20 mouse cellular contexts compared by ENCODE assay signal in genomic region chr11:54796551-54796950, GRCm38 (mm10). TPM values are rescaled to one million over a fixed set of nuclear protein-coding genes. Genes with fewer than 3 reads are reported as not detected.
DNase-seq lines count a peak whose midpoint lies in the region; ATAC-seq and TF ChIP-seq lines count a peak whose summit lies in the region.
"Had no signal": no experiment of that assay in that cellular context is flagged by ENCODE, and none has a peak within 500 bp of the region (broad histone marks: within the 10 kb centered on the region; RNA-seq: fewer than 3 reads in every experiment).

No protein-coding gene starts in this region.

- no peak overlapping the region for H3K4me3 ChIP-seq in heart, postnatal 0 days (ENCODE audit: low read depth, low read length)
- H3K4me3 ChIP-seq in E14TG2a.4 (replicated peaks; ENCODE audit: low read length) = peak overlapping the region; percentile 71
- peak overlapping the region; percentile 6 to 31; a peak in 2 of 4 replicates for H3K4me3 ChIP-seq in ES-E14 (ENCODE audit: insufficient read depth in 1 of 2, low read depth in 1 of 2, low read length in 2 of 2, poor library complexity in 1 of 2, severe bottlenecking in 1 of 2)
- H3K4me3 ChIP-seq: embryonic facial prominence, embryonic 15.5 days; erythroblast, embryonic 14.5 days; forebrain, embryonic 10.5 days; forebrain, embryonic 15.5 days; heart, adult 2 months; heart, embryonic 12.5 days; intestine, embryonic 15.5 days had no signal

- H3K27me3 ChIP-seq in heart, postnatal 0 days (ENCODE audit: control insufficient read depth, insufficient read depth, low read length) = no peaks in the 10 kb centered on the region
- H3K27me3 ChIP-seq in E14TG2a.4 (ENCODE audit: insufficient read depth, low read length) = peaks cover 5% of the 10 kb centered on the region; the same call in 1 of the 2 replicates
- H3K27me3 ChIP-seq: embryonic facial prominence, embryonic 15.5 days; forebrain, embryonic 15.5 days; heart, embryonic 12.5 days; intestine, embryonic 15.5 days had no signal

- no peak overlapping the region for H3K27ac ChIP-seq in heart, postnatal 0 days (ENCODE audit: low read depth)
- H3K27ac ChIP-seq in ES-E14 (ENCODE audit: insufficient read depth, low read depth, low read length, poor library complexity, severe bottlenecking) = no peak overlapping the region
- H3K27ac ChIP-seq: embryonic facial prominence, embryonic 15.5 days; forebrain, embryonic 10.5 days; forebrain, embryonic 15.5 days; heart, adult 2 months; intestine, embryonic 15.5 days had no signal

- ATAC-seq in heart, postnatal 0 days (ENCODE audit: insufficient read depth, low read depth) = peak; percentile 44
- ATAC-seq: forebrain, embryonic 15.5 days; intestine, embryonic 15.5 days had no signal

- TF ChIP-seq CTCF in heart, postnatal 0 days (IDR thresholded peaks at IDR 0.05; ENCODE audit: low read depth) = no peak
- TF ChIP-seq CTCF in E14TG2a.4 (conservative IDR thresholded peaks at IDR 0.05; ENCODE audit: low read length) = no peak

- no peaks in the 10 kb centered on the region for H3K4me1 ChIP-seq in heart, postnatal 0 days (ENCODE audit: control insufficient read depth, insufficient read depth)
- H3K4me1 ChIP-seq in E14TG2a.4 (replicated peaks; ENCODE audit: low read depth, low read length) = peaks cover 29% of the 10 kb centered on the region
- H3K4me1 ChIP-seq in ES-E14 (ENCODE audit: control insufficient read depth in 2 of 2, insufficient read depth in 2 of 2, low read length in 2 of 2, poor library complexity in 1 of 2) = no peaks in the 10 kb centered on the region
- H3K4me1 ChIP-seq: embryonic facial prominence, embryonic 15.5 days; intestine, embryonic 15.5 days had no signal

- H3K9ac ChIP-seq in heart, postnatal 0 days (replicated peaks; ENCODE audit: low read depth, low read length) = no peak overlapping the region
- H3K9ac ChIP-seq in ES-E14 (ENCODE audit: insufficient read depth, low read depth, low read length, poor library complexity, severe bottlenecking) = peak overlapping the region; percentile 51; the same call in 1 of the 2 replicates
- H3K9ac ChIP-seq: embryonic facial prominence, embryonic 15.5 days; forebrain, embryonic 15.5 days; heart, embryonic 12.5 days; intestine, embryonic 15.5 days had no signal

- H3K36me3 ChIP-seq in heart, postnatal 0 days (replicated peaks; ENCODE audit: control insufficient read depth, insufficient read depth, low read length) = no peaks in the 10 kb centered on the region
- H3K36me3 ChIP-seq in E14TG2a.4 (ENCODE audit: insufficient read depth, low read length) (no peaks in the 10 kb centered on the region), ES-E14 (ENCODE audit: control insufficient read depth, insufficient read depth, low read length, poor library complexity, severe bottlenecking) (no peaks in the 10 kb centered on the region)
- H3K36me3 ChIP-seq: embryonic facial prominence, embryonic 15.5 days; forebrain, embryonic 10.5 days; forebrain, embryonic 15.5 days; heart, embryonic 12.5 days; intestine, embryonic 15.5 days had no signal

- DNase-seq in heart, postnatal 0 days (ENCODE audit: low spot score) = no peak
- no peak for DNase-seq in heart, adult 9 months (ENCODE audit: low spot score in 2 of 2)
- DNase-seq in ES-E14 (ENCODE audit: low read depth, low spot score) (no peak), ZHBTc4 (ENCODE audit: low read depth, low spot score) (peak; percentile 56)
- no peak for DNase-seq in ovary, postnatal 14 days (ENCODE audit: low spot score)
- no peak for DNase-seq in cerebellum, adult 9-11 months
- DNase-seq: adrenal gland, postnatal 25 days; cerebellum, adult 18-20 months; embryo, embryonic 11 days; gastrocnemius, postnatal 36 days; heart, adult 2 months; heart, postnatal 36 days; kidney, adult 18-20 months had no signal

- in situ Hi-C loops in ES-E14 (cut with MboI; ENCODE audit: low sequenced_read_pairs in 2 of 2, unreplicated experiment in 2 of 2) = no loop called here

- H3K9me3 ChIP-seq in heart, postnatal 0 days (replicated peaks; ENCODE audit: control insufficient read depth, low read length) = no peaks in the 10 kb centered on the region
- no peaks in the 10 kb centered on the region for H3K9me3 ChIP-seq in E14TG2a.4 (ENCODE audit: low read length)
- H3K9me3 ChIP-seq in ES-E14 (ENCODE audit: control insufficient read depth, insufficient read depth, low read depth, low read length) = no peaks in the 10 kb centered on the region
- H3K9me3 ChIP-seq: embryonic facial prominence, embryonic 15.5 days; forebrain, embryonic 10.5 days; forebrain, embryonic 15.5 days; heart, embryonic 12.5 days; intestine, embryonic 15.5 days had no signal

- H3K4me2 ChIP-seq in heart, postnatal 0 days (ENCODE audit: low read depth, low read length) = no peak overlapping the region
- H3K4me2 ChIP-seq: embryonic facial prominence, embryonic 15.5 days; forebrain, embryonic 15.5 days; heart, embryonic 12.5 days; intestine, embryonic 15.5 days had no signal

- TF ChIP-seq EP300 in heart, postnatal 0 days (IDR thresholded peaks at IDR 0.05; ENCODE audit: low read depth) = no peak

- WGBS in heart, postnatal 0 days = 59% methylated on average over 11 of the region's 11 CpGs

TF ChIP-seq in ES-E14, 5 proteins besides CTCF, POLR2A, EP300 and RAD21:
- TF ChIP-seq ZNF384 (IDR thresholded peaks at IDR 0.05; ENCODE audit: low read depth, low read length) (no peak), HCFC1 (IDR thresholded peaks at IDR 0.05; ENCODE audit: borderline replicate concordance, insufficient read depth, low read length) (no peak), CHD2 (IDR thresholded peaks at IDR 0.05; ENCODE audit: low read depth, low read length) (no peak), MAFK (IDR thresholded peaks at IDR 0.05; ENCODE audit: insufficient read depth, low read depth, low read length) (no peak), ZC3H11A (IDR thresholded peaks at IDR 0.05; ENCODE audit: borderline replicate concordance, low read depth, low read length) (no peak)

RNA-seq across cellular contexts. Expression of gene Cdc42se2, which starts 9.1 kb away (rescaled TPM):
- total RNA-seq in heart, postnatal 0 days (2014; rRNA removed; ENCODE audit: low replicate concordance) = 53.6 and 88.5 TPM in 2 replicates
- polyA plus RNA-seq in heart, postnatal 0 days (2015; fragmentation: Nextera tagmentation; extraction: Ambion mirVana) = 44.4 and 50.2 TPM in 2 replicates
- total RNA-seq in ES-E14 (2012; rRNA removed) = 34.4 and 53.8 TPM in 2 replicates
